Mouse (Mus musculus): ENCODE results near the gene Tmem62. TPM values are rescaled to one million over a fixed set of nuclear protein-coding genes. Genes with fewer than 3 reads are reported as not detected.

Tmem62 gene
- polyA plus RNA-seq, 1 experiment from 2014 or later, result 2.3 TPM

DNA sequence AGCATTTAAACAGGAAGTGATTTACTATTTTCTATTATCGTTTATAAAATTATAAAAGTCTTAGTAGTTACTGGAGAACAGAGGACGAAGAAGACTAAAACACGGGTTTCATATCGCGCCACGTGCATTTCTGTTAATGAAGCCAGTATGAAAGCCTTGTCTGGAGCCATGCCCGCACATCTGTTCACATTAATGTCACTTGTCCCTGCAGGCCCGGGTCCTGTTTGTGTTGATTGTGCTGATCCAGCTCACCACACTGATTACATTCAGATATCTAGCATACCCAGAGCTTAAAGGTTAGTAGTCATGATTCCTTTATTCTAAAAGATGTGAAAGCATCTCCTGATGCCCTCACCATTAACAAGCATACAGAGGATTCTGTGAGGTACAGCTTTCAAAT, 22.0 kb downstream of the Tmem62 start:
- Histone ChIP-seq H3K27ac (no peak overlapping the region), H3K36me3 (no peaks in the 10 kb centered on the region), H3K4me2 (replicated peaks) (no peak overlapping the region), H3K9ac (no peak overlapping the region), H3K4me3 (no peak overlapping the region), H3K27me3 (no peaks in the 10 kb centered on the region), H3K4me1 (no peaks in the 10 kb centered on the region), H3K9me3 (no peaks in the 10 kb centered on the region)
- no peak for ATAC-seq (ENCODE audit: insufficient number of reproducible peaks, insufficient read depth, low FRiP score, low TSS enrichment)
- WGBS, result 86% methylated on average over 8 of the region's 8 CpGs

DNA sequence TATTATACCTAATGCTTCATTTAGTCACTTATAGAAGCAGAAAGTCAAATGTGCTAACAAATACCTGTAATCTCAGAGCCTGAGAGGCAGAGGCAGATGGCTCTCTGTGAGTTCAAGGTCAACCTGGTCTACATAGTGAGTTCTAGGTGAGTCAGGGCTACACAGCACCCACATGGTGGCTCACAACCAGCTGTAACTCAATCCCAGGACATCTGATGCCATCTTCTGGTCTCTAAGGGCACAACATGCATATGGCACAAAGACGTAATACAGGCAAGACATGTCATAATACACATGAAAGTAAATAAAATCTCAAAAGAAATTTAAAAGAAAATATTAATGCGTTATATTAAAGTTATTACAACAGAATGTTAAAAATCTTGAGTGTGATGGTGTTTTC, 26.8 kb downstream of the Tmem62 start:
- WGBS, result 73% methylated on average over 2 of the region's 2 CpGs
- Histone ChIP-seq H3K27ac (no peak overlapping the region), H3K36me3 (no peaks in the 10 kb centered on the region), H3K27me3 (no peaks in the 10 kb centered on the region), H3K9me3 (no peaks in the 10 kb centered on the region), H3K9ac (no peak overlapping the region), H3K4me1 (no peaks in the 10 kb centered on the region; the same call in 1 of the 2 replicates), H3K4me3 (no peak overlapping the region), H3K4me2 (replicated peaks) (no peak overlapping the region)
- no peak for ATAC-seq (ENCODE audit: insufficient number of reproducible peaks, insufficient read depth, low FRiP score, low TSS enrichment)

DNA sequence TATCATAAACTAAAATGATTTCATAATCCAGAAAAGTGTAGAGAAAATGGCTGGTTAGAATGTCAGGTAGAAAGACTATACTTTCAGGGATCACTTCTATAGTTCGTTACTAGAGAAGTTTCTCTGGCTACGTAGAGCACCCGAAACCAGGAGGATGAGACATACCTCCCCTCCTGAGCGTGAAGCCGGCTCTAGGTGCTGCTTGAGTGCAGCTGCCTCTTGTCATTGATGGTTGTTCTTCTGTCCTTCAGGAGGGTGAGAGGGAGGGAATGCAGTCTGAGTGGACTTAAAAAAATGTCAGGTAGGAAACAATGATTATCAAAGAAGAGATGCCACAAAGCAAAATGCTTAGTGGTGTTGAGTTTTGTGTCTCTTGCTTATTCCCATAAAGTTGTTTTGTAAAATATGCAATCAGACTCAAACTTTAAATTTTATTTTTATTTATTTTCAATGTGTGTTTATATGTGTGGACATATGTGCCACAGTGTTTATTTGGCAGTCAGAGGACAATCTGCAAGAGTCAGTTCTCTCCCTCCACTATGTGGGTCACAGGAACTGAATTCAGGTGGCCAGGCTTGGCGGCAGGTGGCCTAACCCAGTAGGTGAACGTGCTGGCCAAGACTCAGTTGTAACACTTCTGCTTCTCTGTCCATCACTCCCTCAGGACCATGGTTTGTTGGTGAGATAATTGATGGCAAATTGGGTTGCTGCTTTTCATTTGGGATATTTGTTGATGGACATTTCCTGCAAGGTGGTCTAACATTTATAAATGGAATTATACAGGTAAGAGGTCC, 27.4 kb downstream of the Tmem62 start:
- Histone ChIP-seq H3K27ac (no peak overlapping the region), H3K9ac (no peak overlapping the region), H3K4me2 (replicated peaks) (no peak overlapping the region), H3K27me3 (no peaks in the 10 kb centered on the region), H3K36me3 (no peaks in the 10 kb centered on the region), H3K4me1 (peaks cover 5% of the 10 kb centered on the region), H3K4me3 (no peak overlapping the region), H3K9me3 (no peaks in the 10 kb centered on the region)
- ATAC-seq (ENCODE audit: insufficient number of reproducible peaks, insufficient read depth, low FRiP score, low TSS enrichment), result no peak
- 83% methylated on average over 7 of the region's 7 CpGs for WGBS

DNA sequence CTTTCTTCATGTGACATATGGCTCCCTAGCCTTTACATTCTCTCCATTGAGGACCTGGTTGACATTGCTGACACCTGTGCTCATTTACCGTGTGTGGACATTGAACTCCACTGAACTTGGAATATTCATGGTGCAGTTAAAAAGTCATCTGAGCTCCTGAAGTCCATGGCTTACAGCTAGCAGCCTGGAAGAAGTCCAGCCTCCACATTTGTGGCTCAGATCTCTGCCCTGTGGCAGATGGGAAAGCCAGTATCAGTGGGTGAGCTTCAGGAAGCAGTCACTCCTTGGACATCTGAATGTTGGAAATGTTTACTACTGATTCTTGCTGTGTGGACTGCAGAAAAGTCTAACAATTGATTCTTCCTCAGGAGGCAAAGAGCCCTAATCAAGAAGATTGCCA, 30.2 kb downstream of the Tmem62 start:
- H3K9ac ChIP-seq, result no peak overlapping the region
- H3K4me3 ChIP-seq, result no peak overlapping the region
- H3K4me2 ChIP-seq (replicated peaks), result no peak overlapping the region

DNA sequence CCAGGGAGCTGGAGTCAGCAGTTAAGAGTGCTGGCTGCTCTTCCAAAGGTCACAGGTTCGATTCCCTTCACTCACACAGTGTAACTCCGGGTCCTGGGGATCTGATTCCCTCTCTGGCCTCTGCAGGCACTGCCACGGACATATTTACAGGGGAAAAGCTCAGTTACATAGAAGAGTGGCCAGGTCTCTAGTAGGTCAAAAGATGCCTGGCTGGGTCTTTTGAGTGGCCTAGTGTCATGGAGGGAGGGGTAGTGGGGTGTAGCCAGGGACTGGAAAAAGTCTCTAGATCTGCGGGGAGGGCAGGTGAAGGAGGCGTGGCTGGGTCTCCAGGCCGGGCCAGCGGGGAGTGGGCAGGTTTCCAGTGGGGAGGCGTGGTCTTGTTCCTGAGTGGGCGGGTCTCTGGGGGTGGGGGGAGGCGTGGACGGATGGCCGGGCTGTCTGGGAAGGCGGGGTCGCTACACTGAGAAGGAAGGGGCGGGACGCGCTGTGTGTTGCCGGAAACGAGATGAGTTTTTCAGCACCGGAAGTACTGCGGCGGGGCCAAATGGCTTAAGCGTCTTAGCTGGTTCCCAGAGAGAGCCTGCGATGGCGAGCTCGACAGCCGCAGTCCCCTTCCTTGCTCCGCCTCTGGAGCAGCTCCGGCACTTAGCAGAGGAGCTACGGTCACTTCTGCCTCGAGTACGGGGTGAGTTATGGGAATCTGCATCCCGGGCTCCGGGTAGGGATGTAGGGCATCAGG, 31.3 kb downstream of the Tmem62 start, which contains the start of gene Ccndbp1:
Ccndbp1 (plus strand) TSS at position 479 of the 739 bp plus-strand sequence.
- H3K4me1 ChIP-seq, result peaks cover 7% of the 10 kb centered on the region
- peak within 1 kb of the TSS; percentile 69 for H3K9ac ChIP-seq
- peak within 1 kb of the TSS; percentile 78 for H3K4me2 ChIP-seq (replicated peaks)
- H3K9me3 ChIP-seq, result no peaks in the 10 kb centered on the region
- H3K4me3 ChIP-seq, result peak within 1 kb of the TSS; percentile 84
- no peaks in the 10 kb centered on the region for H3K27me3 ChIP-seq
- H3K36me3 ChIP-seq, result peaks cover 9% of the 10 kb centered on the region
- 0 out of 2 replicates have a peak within 1 kb of the TSS, but pooled peaks have one; percentile 4 for H3K27ac ChIP-seq
- 2% methylated on average over 34 of the region's 34 CpGs for WGBS
- peak; percentile 93 for ATAC-seq (ENCODE audit: insufficient number of reproducible peaks, insufficient read depth, low FRiP score, low TSS enrichment)

More for the DNA sequence above, 30.2 kb downstream of the Tmem62 start:
- Histone ChIP-seq H3K36me3 (no peaks in the 10 kb centered on the region), H3K4me1 (peaks cover 7% of the 10 kb centered on the region), H3K27me3 (no peaks in the 10 kb centered on the region), H3K27ac (no peak overlapping the region), H3K9me3 (no peaks in the 10 kb centered on the region)
- 85% methylated on average over 1 of the region's 1 CpGs for WGBS
- ATAC-seq (ENCODE audit: insufficient number of reproducible peaks, insufficient read depth, low FRiP score, low TSS enrichment), result no peak

DNA sequence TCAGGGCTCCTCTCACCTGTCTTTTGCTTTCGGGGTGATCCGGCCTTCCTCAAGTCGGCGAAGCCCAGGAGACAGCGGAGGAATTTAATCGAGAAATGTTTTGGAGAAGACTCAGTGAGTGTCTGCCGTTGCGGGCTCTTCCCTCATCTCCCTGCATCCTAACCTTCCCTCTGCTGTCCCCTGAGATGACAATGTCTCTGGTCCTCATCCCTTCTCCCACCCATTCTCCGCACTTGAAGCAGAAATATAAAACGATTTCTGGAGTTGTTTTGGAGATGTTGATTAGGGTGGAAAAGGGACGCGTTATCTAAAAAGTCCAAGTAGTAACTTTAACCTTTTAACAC, 31.8 kb downstream of the Tmem62 start:
- no peak overlapping the region for H3K27ac ChIP-seq
- H3K9me3 ChIP-seq, result no peaks in the 10 kb centered on the region
- 1% methylated on average over 12 of the region's 12 CpGs for WGBS
- 0 out of 2 replicates have a peak, but pooled peaks have one; percentile 7 for ATAC-seq (ENCODE audit: insufficient number of reproducible peaks, insufficient read depth, low FRiP score, low TSS enrichment)
- peak overlapping the region; percentile 84 for H3K4me3 ChIP-seq
- H3K4me2 ChIP-seq (replicated peaks), result peak overlapping the region; percentile 78
- peak overlapping the region; percentile 69 for H3K9ac ChIP-seq
- H3K27me3 ChIP-seq, result no peaks in the 10 kb centered on the region
- H3K36me3 ChIP-seq, result peaks cover 9% of the 10 kb centered on the region
- H3K4me1 ChIP-seq, result peaks cover 7% of the 10 kb centered on the region

DNA sequence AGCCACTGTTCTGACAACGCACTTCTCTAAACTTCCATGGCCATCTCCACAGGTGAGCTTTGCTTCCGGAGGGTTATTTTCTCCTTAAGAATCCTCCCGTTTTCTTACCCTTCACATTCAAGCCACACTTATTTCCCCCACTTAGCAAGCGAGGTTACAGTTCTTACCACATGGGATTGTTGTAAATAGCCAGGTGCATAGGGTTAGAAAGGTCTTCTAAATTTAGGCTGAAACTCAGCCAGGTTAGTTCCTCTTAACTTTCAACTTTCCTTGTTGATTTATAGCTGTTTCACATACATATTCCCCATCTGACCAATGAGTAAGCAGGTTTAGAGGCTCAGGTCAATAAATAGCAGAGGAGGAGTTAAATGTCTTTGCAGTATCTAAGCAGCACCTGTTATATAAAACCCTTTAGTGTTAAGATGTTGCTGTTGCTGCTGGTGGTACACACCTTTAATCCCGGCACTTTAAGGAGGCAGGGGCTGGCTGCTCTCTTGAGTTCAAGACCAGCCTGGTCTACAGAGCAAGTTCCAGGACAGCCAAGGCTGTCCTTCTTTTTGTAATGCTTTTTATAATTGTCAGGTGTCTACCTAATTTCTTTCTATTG, 32.4 kb downstream of the Tmem62 start:
- peaks cover 7% of the 10 kb centered on the region for H3K4me1 ChIP-seq
- peak overlapping the region; percentile 69 for H3K9ac ChIP-seq
- ATAC-seq (ENCODE audit: insufficient number of reproducible peaks, insufficient read depth, low FRiP score, low TSS enrichment), result no peak
- H3K36me3 ChIP-seq, result peaks cover 9% of the 10 kb centered on the region
- peak overlapping the region; percentile 78 for H3K4me2 ChIP-seq (replicated peaks)
- peak overlapping the region; percentile 84 for H3K4me3 ChIP-seq
- no peaks in the 10 kb centered on the region for H3K9me3 ChIP-seq
- H3K27ac ChIP-seq, result no peak overlapping the region
- whole genome bisulfite sequencing, result 27% methylated on average over 5 of the region's 5 CpGs
- no peaks in the 10 kb centered on the region for H3K27me3 ChIP-seq

DNA sequence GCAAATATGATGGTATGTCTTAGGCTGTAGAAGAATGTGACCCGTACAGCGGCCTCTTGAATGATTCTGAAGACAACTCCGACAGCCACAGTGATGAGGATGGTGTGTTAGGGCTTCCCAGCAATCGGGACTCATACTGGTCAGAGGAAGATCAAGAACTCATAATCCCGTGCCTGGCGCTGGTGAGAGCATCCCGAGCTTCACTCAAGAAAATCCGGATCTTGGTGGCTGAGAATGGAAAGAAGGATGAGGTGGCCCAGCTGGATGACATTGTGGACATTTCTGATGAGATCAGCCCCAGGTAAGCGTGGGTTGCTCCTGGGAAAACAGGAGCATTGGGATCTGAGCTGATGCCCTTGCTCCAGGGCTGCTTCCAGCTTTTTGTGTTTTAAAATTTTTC, 35.9 kb downstream of the Tmem62 start:
- H3K4me3 ChIP-seq, result no peak overlapping the region
- no peak overlapping the region for H3K4me2 ChIP-seq (replicated peaks)
- H3K9ac ChIP-seq, result no peak overlapping the region
- H3K4me1 ChIP-seq, result peaks cover 7% of the 10 kb centered on the region
- peaks cover 22% of the 10 kb centered on the region for H3K36me3 ChIP-seq
- H3K27ac ChIP-seq, result no peak overlapping the region
- H3K9me3 ChIP-seq, result no peaks in the 10 kb centered on the region
- no peak for ATAC-seq (ENCODE audit: insufficient number of reproducible peaks, insufficient read depth, low FRiP score, low TSS enrichment)
- no peaks in the 10 kb centered on the region for H3K27me3 ChIP-seq
- whole genome bisulfite sequencing, result 92% methylated on average over 9 of the region's 9 CpGs

DNA sequence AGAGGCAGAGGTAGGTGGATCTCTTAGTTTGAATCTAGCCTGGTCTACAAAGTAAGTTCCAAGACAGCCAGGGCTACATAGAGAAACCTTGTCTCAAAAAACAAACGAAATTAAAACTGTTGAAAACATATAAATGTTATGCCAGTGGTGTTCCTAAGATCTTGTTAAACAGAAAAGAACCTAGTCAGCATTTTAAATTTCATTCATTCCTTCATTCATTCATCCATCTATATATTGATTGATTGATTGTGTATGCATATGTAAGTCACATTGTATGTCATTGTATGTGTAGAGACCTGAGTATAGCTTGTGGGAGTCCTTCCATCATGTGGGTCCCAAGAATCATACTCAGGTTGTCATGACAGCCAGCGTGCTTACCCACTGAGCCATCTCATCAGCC, 38.7 kb downstream of the Tmem62 start:
- Histone ChIP-seq H3K4me3 (no peak overlapping the region), H3K36me3 (peaks cover 25% of the 10 kb centered on the region), H3K27ac (no peak overlapping the region), H3K27me3 (no peaks in the 10 kb centered on the region), H3K4me1 (no peaks in the 10 kb centered on the region), H3K9me3 (no peaks in the 10 kb centered on the region), H3K9ac (no peak overlapping the region), H3K4me2 (replicated peaks) (no peak overlapping the region)
- 76% methylated on average over 2 of the region's 2 CpGs for WGBS
- no peak for ATAC-seq (ENCODE audit: insufficient number of reproducible peaks, insufficient read depth, low FRiP score, low TSS enrichment)

DNA sequence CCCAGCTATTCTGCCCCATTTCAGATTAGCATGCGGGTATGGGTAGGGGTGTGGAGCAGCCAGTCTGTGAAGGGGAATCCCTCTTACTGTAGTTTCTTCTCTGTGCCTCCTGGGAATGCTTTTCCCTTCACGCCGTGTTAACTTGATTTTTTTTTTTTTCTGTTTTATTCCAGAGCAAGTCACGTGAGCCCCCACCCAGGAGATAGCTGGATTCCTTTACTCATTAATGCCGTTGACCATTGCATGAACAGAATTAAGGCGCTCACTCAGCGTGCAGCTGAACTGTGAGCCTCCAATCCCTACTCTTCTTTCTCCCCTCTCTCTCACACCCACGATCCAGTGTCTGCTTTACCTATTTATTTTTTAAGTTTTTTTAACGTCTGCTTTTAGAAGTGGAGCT, 39.4 kb downstream of the Tmem62 start:
- Histone ChIP-seq H3K27me3 (no peaks in the 10 kb centered on the region), H3K9ac (no peak overlapping the region), H3K36me3 (peaks cover 25% of the 10 kb centered on the region), H3K27ac (no peak overlapping the region), H3K9me3 (no peaks in the 10 kb centered on the region), H3K4me1 (no peaks in the 10 kb centered on the region), H3K4me3 (no peak overlapping the region), H3K4me2 (replicated peaks) (no peak overlapping the region)
- WGBS, result 86% methylated on average over 9 of the region's 9 CpGs
- ATAC-seq (ENCODE audit: insufficient number of reproducible peaks, insufficient read depth, low FRiP score, low TSS enrichment), result no peak

DNA sequence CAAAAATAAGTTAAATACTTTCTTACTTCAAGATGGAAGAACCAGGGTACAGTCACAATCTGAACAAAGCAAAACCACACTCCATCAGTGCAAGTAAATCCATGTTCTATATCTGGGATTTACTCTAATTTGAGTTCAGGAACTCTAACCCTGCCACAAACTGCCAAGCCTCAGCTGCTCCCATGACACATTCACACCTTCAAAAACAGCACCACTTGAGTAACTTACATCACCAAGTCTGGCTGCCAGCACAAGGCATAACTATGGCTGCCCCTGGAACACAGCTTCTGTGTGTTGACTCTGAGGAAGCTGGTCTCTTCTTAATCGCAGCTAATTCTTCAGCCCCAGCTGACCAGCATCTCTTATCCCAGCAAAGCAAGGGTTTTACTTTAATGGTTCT, 40.3 kb downstream of the Tmem62 start:
- peaks cover 25% of the 10 kb centered on the region for H3K36me3 ChIP-seq
- H3K9ac ChIP-seq, result no peak overlapping the region
- no peak for ATAC-seq (ENCODE audit: insufficient number of reproducible peaks, insufficient read depth, low FRiP score, low TSS enrichment)
- no peak overlapping the region for H3K4me2 ChIP-seq (replicated peaks)
- H3K9me3 ChIP-seq, result no peaks in the 10 kb centered on the region
- no peak overlapping the region for H3K27ac ChIP-seq
- H3K4me3 ChIP-seq, result no peak overlapping the region
- 85% methylated on average over 1 of the region's 1 CpGs for WGBS
- H3K27me3 ChIP-seq, result no peaks in the 10 kb centered on the region
- H3K4me1 ChIP-seq, result no peaks in the 10 kb centered on the region

DNA sequence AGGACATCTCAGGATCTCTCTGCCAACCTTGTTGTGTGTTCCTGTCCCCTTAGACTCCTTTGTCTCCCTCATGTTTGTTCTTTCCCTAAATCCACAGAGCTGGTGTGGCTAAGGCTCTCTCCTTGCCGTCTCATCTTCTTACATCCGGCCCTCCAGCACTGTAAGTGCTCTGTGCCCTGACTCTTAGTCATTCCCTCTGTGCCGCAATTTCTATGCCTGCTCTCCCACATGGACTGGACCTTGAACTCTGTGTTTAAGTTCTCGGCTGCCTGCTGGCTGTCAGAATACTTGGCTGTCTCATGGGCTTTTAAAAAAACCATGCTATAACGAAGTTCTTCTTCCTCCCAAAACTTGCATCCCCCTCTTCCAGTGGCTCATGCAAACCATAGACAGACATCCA, 46.1 kb downstream of the Tmem62 start:
- Histone ChIP-seq H3K27me3 (peaks cover 3% of the 10 kb centered on the region; the same call in 1 of the 2 replicates), H3K4me2 (replicated peaks) (no peak overlapping the region), H3K4me3 (no peak overlapping the region), H3K4me1 (no peaks in the 10 kb centered on the region), H3K36me3 (peaks cover 1% of the 10 kb centered on the region), H3K9me3 (no peaks in the 10 kb centered on the region), H3K27ac (no peak overlapping the region), H3K9ac (no peak overlapping the region)
- WGBS, result 64% methylated on average over 5 of the region's 5 CpGs
- no peak for ATAC-seq (ENCODE audit: insufficient number of reproducible peaks, insufficient read depth, low FRiP score, low TSS enrichment)

All from embryonic facial prominence, embryonic 12.5 days (tissue).